Mouse (Mus musculus) olfactory bulb, adult 2 months (tissue): ENCODE results near the gene Ero1lb.
"Not testable (repeated sequence)": the region's sequence is repeated elsewhere in the genome, so short reads cannot be mapped to it uniquely, and the experiment has no call there.

Experiments
- CTCF ChIP-seq: fragments of 200-500 bp; IDR thresholded peaks from 2 replicates; pipeline ENCODE4 v1.5.1; 2012; ENCODE audit warnings: low read depth, mild to moderate bottlenecking, low read length, moderate library complexity; ENCODE audit not compliant: insufficient read depth
- POLR2A ChIP-seq: fragments of 200-500 bp; IDR thresholded peaks from 2 replicates; pipeline ENCODE4 v1.6.1; 2012; ENCODE audit warnings: mild to moderate bottlenecking, low read depth, low read length, moderate library complexity; ENCODE audit not compliant: insufficient read depth

DNA sequence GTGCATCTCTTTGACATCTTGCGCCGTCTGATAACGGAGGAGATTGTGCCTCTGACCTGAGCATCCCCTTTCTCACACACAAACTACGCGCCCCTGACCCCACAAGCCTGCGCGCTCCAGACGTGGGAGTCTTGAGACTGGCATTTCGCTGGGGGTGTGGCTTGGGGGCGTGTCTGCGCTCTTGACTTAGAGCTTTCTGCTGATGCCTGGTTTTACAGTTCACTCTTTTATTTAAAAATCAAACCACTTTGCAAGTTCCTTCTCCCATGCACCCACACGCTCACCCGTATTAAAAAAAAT is 85.2 kb downstream of the Ero1lb start:
- not testable (repeated sequence) for TF ChIP-seq CTCF, POLR2A
